Mouse (Mus musculus): ENCODE measurements at regions not wholly inside any gene's neighbourhood (a gene's known extent, or its start where the extent isn't known, plus 50 kb on each side); places are given as distances from the start of the nearest gene placed in this dataset.

DNA sequence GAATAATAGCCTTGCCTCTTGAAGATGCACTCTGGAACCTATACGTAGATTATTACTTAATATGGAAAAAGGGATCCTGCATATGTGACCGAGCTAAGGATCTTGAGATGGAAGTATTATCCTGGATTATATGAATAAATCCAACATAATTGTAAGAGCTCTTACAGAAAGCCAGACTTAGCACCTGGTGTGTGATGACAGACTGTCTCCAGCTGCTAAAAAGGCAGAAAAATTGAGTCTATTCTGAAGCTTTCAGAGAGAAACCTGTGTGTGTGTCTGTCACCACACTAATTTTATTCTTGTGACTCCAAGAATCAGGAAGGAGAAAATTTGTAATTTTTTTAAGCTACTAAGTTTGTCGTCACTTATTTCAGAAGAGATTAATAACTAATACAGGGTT is 122.4 kb downstream of the Scp2d1 start:
- Histone ChIP-seq H3K4me3 (replicated peaks in 1 of 3; ENCODE audit: low read depth in 2 of 3, low read length in 2 of 3, poor library complexity in 1 of 3) (no peak overlapping the region), H3K36me3 (replicated peaks in 1 of 2; ENCODE audit: control insufficient read depth in 1 of 2, insufficient read depth in 1 of 2, low read length in 1 of 2) (no peaks in the 10 kb centered on the region), H3K9me3 (replicated peaks; ENCODE audit: low read length) (no peaks in the 10 kb centered on the region), H3K27ac (ENCODE audit: insufficient read depth, low read depth) (no peak overlapping the region), H3K27me3 (replicated peaks) (peaks cover 12% of the 10 kb centered on the region), H3K4me2 (ENCODE audit: insufficient read depth, low read depth, poor library complexity, severe bottlenecking) (no peak overlapping the region), H3K9ac (ENCODE audit: insufficient read depth, low read depth) (no peak overlapping the region), H3K79me2 (replicated peaks; ENCODE audit: control insufficient read depth, extremely low read depth, insufficient read depth, poor library complexity, severe bottlenecking) (no peaks in the 10 kb centered on the region), H3K4me1 (ENCODE audit: control insufficient read depth in 1 of 2, insufficient read depth in 2 of 2) (no peaks in the 10 kb centered on the region)
- TF ChIP-seq ZKSCAN1 (IDR thresholded peaks at IDR 0.05; ENCODE audit: borderline replicate concordance, low read depth, low read length) (no peak), SIN3A (IDR thresholded peaks at IDR 0.05; ENCODE audit: low read length) (no peak), MAX (IDR thresholded peaks at IDR 0.05; ENCODE audit: low read length) (no peak), BHLHE40 (IDR thresholded peaks at IDR 0.05; ENCODE audit: low read depth, low read length) (no peak), EP300 (IDR thresholded peaks at IDR 0.05; ENCODE audit: low read length) (no peak), UBTF (IDR thresholded peaks at IDR 0.05; ENCODE audit: low read depth, low read length) (no peak), NRF1 (IDR thresholded peaks at IDR 0.05; ENCODE audit: low read depth, low read length) (no peak), CHD2 (IDR thresholded peaks at IDR 0.05; ENCODE audit: low read length) (no peak), POLR2A (IDR thresholded peaks at IDR 0.05; ENCODE audit: low read depth, low read length) (no peak), JUND (conservative IDR thresholded peaks at IDR 0.05; ENCODE audit: low read depth, low read length) (no peak), ETS1 (conservative IDR thresholded peaks at IDR 0.05; ENCODE audit: low read depth, low read length) (no peak), CTCF (conservative IDR thresholded peaks at IDR 0.05 in 1 of 2, IDR thresholded peaks at IDR 0.05 in 1 of 2; ENCODE audit: low read depth in 2 of 2, low read length in 2 of 2) (no peak), KAT2A (IDR thresholded peaks at IDR 0.05; ENCODE audit: insufficient replicate concordance, low read length) (no peak), CHD1 (IDR thresholded peaks at IDR 0.05; ENCODE audit: low read depth, low read length) (no peak), TBP (conservative IDR thresholded peaks at IDR 0.05; ENCODE audit: low read depth, low read length) (no peak)
- no peak for DNase-seq (ENCODE audit: extremely low read depth)
- in situ Hi-C loops (cut with MboI; ENCODE audit: low pct_ligation_motif_present, low pct_unique_long_range_greater_than_20kb, low sequenced_read_pairs) (no loop called here), dilution Hi-C loops (cut with MboI; ENCODE audit: extremely low pct_ligation_motif_present, extremely low pct_unique_long_range_greater_than_20kb, low sequenced_read_pairs) (no loop called here)

DNA sequence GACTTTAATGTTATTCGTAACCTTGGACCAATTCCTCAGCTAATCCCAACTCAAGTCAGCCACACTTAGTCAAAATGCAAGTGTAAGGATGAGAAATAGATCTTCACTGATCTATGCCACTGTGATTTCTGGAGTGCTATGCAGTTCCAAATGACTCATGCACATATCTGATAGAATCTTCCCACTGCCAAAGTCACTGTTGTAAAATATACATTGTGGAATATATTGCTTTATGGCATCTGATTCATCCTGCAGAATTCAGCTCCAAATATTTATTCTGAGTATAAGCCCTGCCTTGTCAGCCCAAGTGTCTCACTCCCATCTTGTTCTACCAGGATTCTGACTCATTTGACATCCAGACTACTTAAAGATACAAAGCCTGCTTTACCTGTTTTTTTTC is 123.0 kb downstream of the Scp2d1 start:
- Histone ChIP-seq H3K4me3 (replicated peaks in 1 of 3; ENCODE audit: low read depth in 2 of 3, low read length in 2 of 3, poor library complexity in 1 of 3) (no peak overlapping the region), H3K4me1 (ENCODE audit: control insufficient read depth in 1 of 2, insufficient read depth in 2 of 2) (no peaks in the 10 kb centered on the region), H3K79me2 (replicated peaks; ENCODE audit: control insufficient read depth, extremely low read depth, insufficient read depth, poor library complexity, severe bottlenecking) (no peaks in the 10 kb centered on the region), H3K9ac (ENCODE audit: insufficient read depth, low read depth) (no peak overlapping the region), H3K9me3 (replicated peaks; ENCODE audit: low read length) (no peaks in the 10 kb centered on the region), H3K4me2 (ENCODE audit: insufficient read depth, low read depth, poor library complexity, severe bottlenecking) (no peak overlapping the region), H3K36me3 (replicated peaks in 1 of 2; ENCODE audit: control insufficient read depth in 1 of 2, insufficient read depth in 1 of 2, low read length in 1 of 2) (no peaks in the 10 kb centered on the region), H3K27ac (ENCODE audit: insufficient read depth, low read depth) (no peak overlapping the region), H3K27me3 (replicated peaks) (peaks cover 12% of the 10 kb centered on the region)
- DNase-seq (ENCODE audit: extremely low read depth): no peak
- dilution Hi-C loops (cut with MboI; ENCODE audit: extremely low pct_ligation_motif_present, extremely low pct_unique_long_range_greater_than_20kb, low sequenced_read_pairs) (no loop called here), in situ Hi-C loops (cut with MboI; ENCODE audit: low pct_ligation_motif_present, low pct_unique_long_range_greater_than_20kb, low sequenced_read_pairs) (no loop called here)
- TF ChIP-seq ZC3H11A (IDR thresholded peaks at IDR 0.05; ENCODE audit: low read depth, low read length) (no peak), CHD1 (IDR thresholded peaks at IDR 0.05; ENCODE audit: low read depth, low read length) (no peak), NRF1 (IDR thresholded peaks at IDR 0.05; ENCODE audit: low read depth, low read length) (no peak), JUN (IDR thresholded peaks at IDR 0.05; ENCODE audit: insufficient read depth, low read depth, low read length) (no peak), KAT2A (IDR thresholded peaks at IDR 0.05; ENCODE audit: insufficient replicate concordance, low read length) (no peak), UBTF (IDR thresholded peaks at IDR 0.05; ENCODE audit: low read depth, low read length) (no peak), CHD2 (IDR thresholded peaks at IDR 0.05; ENCODE audit: low read length) (no peak), SMC3 (IDR thresholded peaks at IDR 0.05; ENCODE audit: low read depth, low read length) (no peak), GABPA (IDR thresholded peaks at IDR 0.05; ENCODE audit: insufficient replicate concordance, low read depth, low read length) (no peak), RCOR1 (conservative IDR thresholded peaks at IDR 0.05; ENCODE audit: low read depth, low read length) (no peak), HCFC1 (IDR thresholded peaks at IDR 0.05; ENCODE audit: low read depth, low read length) (no peak), ELF1 (IDR thresholded peaks at IDR 0.05; ENCODE audit: low read depth, low read length) (no peak), NELFE (IDR thresholded peaks at IDR 0.05; ENCODE audit: low read depth, low read length) (no peak), IRF4 (IDR thresholded peaks at IDR 0.05; ENCODE audit: low read depth, low read length) (no peak), MYC (IDR thresholded peaks at IDR 0.05; ENCODE audit: low read depth, low read length) (no peak), MXI1 (IDR thresholded peaks at IDR 0.05; ENCODE audit: low read depth, low read length) (no peak), ZMIZ1 (IDR thresholded peaks at IDR 0.05; ENCODE audit: low read depth, low read length) (no peak)

Measured in CH12.LX (cell line).